Comparison of ENCODE assay signal across 9 mouse cellular contexts in the genomic region with DNA sequence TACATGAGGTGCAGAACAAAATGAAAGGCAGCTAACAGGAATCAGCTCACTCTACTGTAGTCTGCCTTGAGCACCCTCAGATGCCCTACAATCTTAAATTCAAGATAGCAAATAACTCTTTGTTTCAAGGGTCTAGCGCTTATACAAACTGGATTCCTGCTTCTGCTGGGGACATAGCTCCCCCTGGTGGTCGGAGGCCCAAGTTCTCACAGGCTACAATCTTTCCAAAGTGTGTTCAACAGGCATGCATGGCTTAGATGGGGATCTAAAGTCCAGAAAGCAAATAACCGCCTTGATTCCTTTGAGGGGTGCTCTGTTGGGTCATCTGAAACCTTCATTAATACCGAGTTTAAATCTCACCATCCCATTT.
A peak's percentile ranks its signal among the peaks of the same experiment; 100 is the strongest.
DNase-seq lines count a peak whose midpoint lies in the region; ATAC-seq lines count a peak whose summit lies in the region.
"Had no signal": no experiment of that assay in that cellular context is flagged by ENCODE, and none has a peak within 500 bp of the region (broad histone marks: within the 10 kb centered on the region; RNA-seq: fewer than 3 reads in every experiment).

No protein-coding gene starts in this region.

- H3K9ac ChIP-seq in midbrain, embryonic 16.5 days (ENCODE audit: low read depth, low read length) = no peak overlapping the region
- no peak overlapping the region for H3K9ac ChIP-seq in liver, embryonic 11.5 days (ENCODE audit: low read depth, low read length)
- H3K9ac ChIP-seq: heart, embryonic 13.5 days had no signal

- H3K27me3 ChIP-seq in midbrain, embryonic 10.5 days (ENCODE audit: low read depth, poor library complexity, severe bottlenecking) = 0 out of 2 replicates have a peak, but pooled peaks cover 6% of the 10 kb centered on the region
- H3K27me3 ChIP-seq in midbrain, embryonic 16.5 days (ENCODE audit: control insufficient read depth, insufficient read depth, low read depth, low read length) = no peaks in the 10 kb centered on the region
- H3K27me3 ChIP-seq in liver, embryonic 11.5 days (replicated peaks; ENCODE audit: control insufficient read depth, insufficient read depth, low read length) = no peaks in the 10 kb centered on the region; the same call in 1 of the 2 replicates

- no peak overlapping the region for H3K4me2 ChIP-seq in midbrain, embryonic 16.5 days (ENCODE audit: low read length)
- H3K4me2 ChIP-seq in liver, embryonic 11.5 days = no peak overlapping the region
- H3K4me2 ChIP-seq: heart, embryonic 13.5 days had no signal

- peaks cover 33% of the 10 kb centered on the region for H3K4me1 ChIP-seq in midbrain, embryonic 10.5 days
- peaks cover 3% of the 10 kb centered on the region; the same call in 1 of the 2 replicates for H3K4me1 ChIP-seq in midbrain, embryonic 16.5 days (ENCODE audit: control insufficient read depth, insufficient read depth, low read length)
- no peaks in the 10 kb centered on the region for H3K4me1 ChIP-seq in liver, embryonic 11.5 days (replicated peaks; ENCODE audit: control insufficient read depth, insufficient read depth, low read length)

- H3K9me3 ChIP-seq in midbrain, embryonic 10.5 days (replicated peaks) = no peaks in the 10 kb centered on the region
- no peaks in the 10 kb centered on the region for H3K9me3 ChIP-seq in midbrain, embryonic 16.5 days (replicated peaks; ENCODE audit: control insufficient read depth, low read length, poor library complexity, severe bottlenecking)
- no peaks in the 10 kb centered on the region for H3K9me3 ChIP-seq in liver, embryonic 11.5 days (ENCODE audit: control insufficient read depth, low read length)
- H3K9me3 ChIP-seq: heart, embryonic 13.5 days had no signal

- no peak for ATAC-seq in midbrain, embryonic 16.5 days
- ATAC-seq in liver, embryonic 11.5 days (replicated peaks; ENCODE audit: low FRiP score) = no peak
- no peak for ATAC-seq in megakaryocyte, adult 5-6 weeks (ENCODE audit: poor library complexity, severe bottlenecking)

- 37% methylated on average over 4 of the region's 4 CpGs for WGBS in midbrain, embryonic 10.5 days
- WGBS in midbrain, embryonic 16.5 days = 30% methylated on average over 4 of the region's 4 CpGs
- 11% methylated on average over 4 of the region's 4 CpGs for WGBS in liver, embryonic 11.5 days

- H3K4me3 ChIP-seq in midbrain, embryonic 10.5 days = no peak overlapping the region
- no peak overlapping the region for H3K4me3 ChIP-seq in midbrain, embryonic 16.5 days (ENCODE audit: low read depth, low read length)
- H3K4me3 ChIP-seq in liver, embryonic 11.5 days (ENCODE audit: low read depth, low read length) = no peak overlapping the region
- H3K4me3 ChIP-seq: heart, embryonic 13.5 days had no signal

- H3K27ac ChIP-seq in midbrain, embryonic 10.5 days (replicated peaks) = no peak overlapping the region; the same call in 1 of the 2 replicates
- no peak overlapping the region for H3K27ac ChIP-seq in midbrain, embryonic 16.5 days (ENCODE audit: low read length)
- H3K27ac ChIP-seq in liver, embryonic 11.5 days (ENCODE audit: low read depth, low read length) = no peak overlapping the region
- H3K27ac ChIP-seq: heart, embryonic 13.5 days had no signal

- H3K36me3 ChIP-seq in midbrain, embryonic 10.5 days = no peaks in the 10 kb centered on the region
- no peaks in the 10 kb centered on the region for H3K36me3 ChIP-seq in midbrain, embryonic 16.5 days (ENCODE audit: control insufficient read depth, insufficient read depth, low read length)
- no peaks in the 10 kb centered on the region for H3K36me3 ChIP-seq in liver, embryonic 11.5 days (ENCODE audit: control insufficient read depth, insufficient read depth, low read length)
- H3K36me3 ChIP-seq: heart, embryonic 13.5 days had no signal

- peak; percentile 59 for DNase-seq in midbrain, embryonic 10.5 days (ENCODE audit: low spot score)
- peak; percentile 59 for DNase-seq in adrenal gland, adult 2 months
- peak; percentile 81 for DNase-seq in embryo, embryonic 10.5 days (ENCODE audit: low spot score)
- peak; percentile 19 to 72 for DNase-seq in kidney, adult 8-10 months
- DNase-seq in liver, embryonic 11.5 days (ENCODE audit: low spot score) = peak; percentile 47
- DNase-seq in right cerebral cortex, postnatal 10 days (ENCODE audit: low spot score in 2 of 2) = peak; percentile 66 to 78
